Mouse (Mus musculus) CD4-positive helper T cell, adult 2 months (primary cell): Measurements from ENCODE around the gene Dcp1a.
"Not testable (repeated sequence)": the region's sequence is repeated elsewhere in the genome, so short reads cannot be mapped to it uniquely, and the experiment has no call there.

Experiments
- DNase-seq: peaks from one replicate; pipeline ENCODE4 v3.0.0-alpha.2; 2012; ENCODE audit warnings: low read depth, missing footprints, low spot score

Dcp1a gene

DNA sequence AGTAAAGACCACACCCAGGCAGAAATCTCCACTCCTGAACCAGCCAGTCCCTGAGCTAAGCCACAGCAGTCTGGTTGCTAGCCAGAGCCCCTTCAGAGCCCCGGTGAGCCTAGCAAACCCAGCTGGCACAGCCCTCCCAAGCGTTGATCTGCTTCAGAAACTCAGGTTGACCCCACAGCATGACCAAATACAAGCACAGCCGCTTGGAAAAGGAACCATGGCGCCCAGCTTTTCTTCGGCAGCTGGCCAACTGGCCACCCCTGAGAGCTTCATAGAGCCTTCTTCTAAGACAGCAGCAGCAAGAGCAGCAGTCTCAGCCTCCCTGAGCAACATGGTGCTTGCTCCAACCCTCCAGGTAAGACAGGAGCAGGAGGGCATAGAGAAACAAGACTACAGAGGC lies 40.0 kb downstream of the Dcp1a start:
- DNase-seq = no peak

DNA sequence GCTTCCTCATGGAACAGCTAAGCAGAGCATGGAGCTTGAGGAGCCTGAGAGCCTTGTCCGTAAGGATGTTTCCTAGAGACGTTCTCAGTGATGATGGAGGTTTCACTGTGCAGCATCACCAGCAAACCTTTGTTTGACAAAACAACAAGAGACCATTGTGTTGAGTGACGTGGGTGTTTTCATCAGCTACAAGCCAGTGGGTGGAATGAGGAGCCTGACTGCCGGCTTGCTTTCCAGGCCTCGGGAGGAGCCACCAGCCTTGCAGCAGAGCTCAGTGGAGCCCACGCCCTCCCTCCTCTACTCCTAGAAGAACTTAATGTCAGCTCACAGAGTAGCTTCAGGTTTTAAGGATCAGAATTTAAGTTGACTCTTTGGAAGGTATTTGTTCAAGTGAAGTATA lies 44.0 kb downstream of the Dcp1a start:
- DNase-seq = no peak

DNA sequence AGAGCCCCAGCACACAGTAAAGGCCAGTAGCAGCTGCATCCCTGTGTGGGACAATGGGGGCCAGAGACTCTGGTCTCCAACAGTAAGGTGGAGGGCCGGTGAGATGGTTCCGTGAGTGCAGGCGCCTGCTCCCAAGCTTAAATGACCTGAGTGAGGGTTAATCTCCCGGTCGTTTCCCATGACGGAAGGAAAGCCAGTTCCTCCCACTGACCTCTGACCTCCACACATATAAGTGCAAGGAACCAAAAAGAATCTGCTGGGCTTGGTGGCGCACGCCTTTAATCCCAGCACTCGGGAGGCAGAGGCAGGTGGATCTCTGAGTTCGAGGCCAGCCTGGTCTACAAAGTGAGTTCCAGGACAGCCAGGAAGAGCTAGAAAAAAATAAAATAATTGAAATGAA lies 49.1 kb downstream of the Dcp1a start:
- no peak for DNase-seq

GRCm38 (mm10) chr14:30528961-30529360 lies 49.6 kb downstream of the Dcp1a start:
- no peak for DNase-seq

DNA sequence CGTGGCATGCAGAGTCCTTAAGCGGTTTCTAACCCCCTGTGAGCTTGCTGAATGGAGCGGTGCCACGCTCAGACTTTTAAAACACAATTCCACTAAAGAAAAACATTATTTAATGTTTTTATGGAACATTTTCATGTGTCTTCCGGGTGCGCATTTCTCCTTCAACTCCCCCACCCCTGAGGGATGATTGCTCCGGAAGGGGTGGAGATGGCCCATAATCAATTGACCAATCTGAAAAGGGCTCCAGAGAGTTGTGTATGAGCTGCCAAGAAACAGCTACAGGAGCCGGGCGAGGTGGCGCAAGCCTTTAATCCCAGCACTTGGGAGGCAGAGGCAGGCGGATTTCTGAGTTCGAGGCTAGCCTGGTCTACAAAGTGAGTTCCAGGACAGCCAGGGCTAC lies 50.1 kb downstream of the Dcp1a start:
- no peak for DNase-seq

- DNase-seq = no peak
Observed at GRCm38 (mm10) chr14:30530726-30531269, 51.5 kb downstream of the Dcp1a start.

GRCm38 (mm10) chr14:30531431-30531830 lies 52.1 kb downstream of the Dcp1a start:
- DNase-seq = no peak

GRCm38 (mm10) chr14:30531896-30532295 lies 52.6 kb downstream of the Dcp1a start:
- DNase-seq = no peak

DNA sequence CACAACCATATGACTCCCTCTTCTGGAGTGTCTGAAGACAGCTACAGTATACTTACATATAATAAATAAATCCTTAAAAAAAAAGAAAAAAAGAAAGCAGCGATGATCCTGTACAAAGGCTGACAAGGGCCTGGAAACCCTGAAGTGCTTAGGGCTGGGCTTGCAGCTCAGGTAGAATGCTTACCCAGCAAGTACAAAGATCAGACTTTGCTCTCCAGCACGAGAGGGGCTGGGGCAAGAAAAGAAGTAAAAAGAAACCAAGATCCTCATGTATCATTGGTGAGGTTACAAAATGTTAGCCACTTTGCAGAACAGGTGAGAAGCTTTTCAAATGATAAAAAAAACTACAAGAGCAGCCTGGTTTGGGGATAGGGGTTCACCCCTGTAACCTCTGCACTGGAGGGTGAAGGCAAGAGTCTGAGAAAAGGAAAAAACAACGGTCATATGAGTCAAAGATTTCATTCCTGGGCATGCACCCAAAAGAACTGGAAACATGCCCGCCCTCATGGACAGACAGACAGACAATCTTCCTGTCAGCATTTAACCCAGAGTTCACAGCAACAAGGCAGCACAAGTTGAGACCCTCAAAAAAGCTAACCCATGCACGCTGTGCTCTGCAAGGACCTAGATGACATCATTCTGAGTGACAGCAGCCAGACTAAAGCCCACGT lies 54.6 kb downstream of the Dcp1a start:
- no peak for DNase-seq

DNA sequence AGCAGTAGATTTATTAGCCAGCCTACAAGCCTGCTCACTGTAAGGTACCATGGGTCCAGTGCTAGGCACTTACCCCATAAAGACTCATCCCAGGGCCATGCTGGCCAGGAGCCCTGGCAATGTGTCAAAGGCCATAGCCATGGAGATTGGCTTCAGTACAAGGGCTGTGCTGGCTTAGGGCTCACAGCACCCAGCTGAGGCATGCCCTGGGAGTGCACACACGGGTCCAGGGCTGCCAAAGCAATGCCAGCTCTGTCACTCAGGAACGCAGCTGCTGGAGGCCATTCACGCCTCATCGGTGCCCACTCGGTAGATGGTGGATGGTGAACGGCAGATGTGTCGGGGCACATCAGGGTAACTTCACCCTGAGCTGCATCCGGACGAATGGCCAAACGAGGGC lies 62.2 kb downstream of the Dcp1a start:
- DNase-seq = no peak

- not testable (repeated sequence) for DNase-seq
Observed at GRCm38 (mm10) chr14:30543331-30543730, 64.0 kb downstream of the Dcp1a start.

GRCm38 (mm10) chr14:30548131-30548720 lies 68.9 kb downstream of the Dcp1a start, which contains the start of gene Tkt:
TSS of gene Tkt (plus strand) at chr14:30548359.
- DNase-seq = no peak

DNA sequence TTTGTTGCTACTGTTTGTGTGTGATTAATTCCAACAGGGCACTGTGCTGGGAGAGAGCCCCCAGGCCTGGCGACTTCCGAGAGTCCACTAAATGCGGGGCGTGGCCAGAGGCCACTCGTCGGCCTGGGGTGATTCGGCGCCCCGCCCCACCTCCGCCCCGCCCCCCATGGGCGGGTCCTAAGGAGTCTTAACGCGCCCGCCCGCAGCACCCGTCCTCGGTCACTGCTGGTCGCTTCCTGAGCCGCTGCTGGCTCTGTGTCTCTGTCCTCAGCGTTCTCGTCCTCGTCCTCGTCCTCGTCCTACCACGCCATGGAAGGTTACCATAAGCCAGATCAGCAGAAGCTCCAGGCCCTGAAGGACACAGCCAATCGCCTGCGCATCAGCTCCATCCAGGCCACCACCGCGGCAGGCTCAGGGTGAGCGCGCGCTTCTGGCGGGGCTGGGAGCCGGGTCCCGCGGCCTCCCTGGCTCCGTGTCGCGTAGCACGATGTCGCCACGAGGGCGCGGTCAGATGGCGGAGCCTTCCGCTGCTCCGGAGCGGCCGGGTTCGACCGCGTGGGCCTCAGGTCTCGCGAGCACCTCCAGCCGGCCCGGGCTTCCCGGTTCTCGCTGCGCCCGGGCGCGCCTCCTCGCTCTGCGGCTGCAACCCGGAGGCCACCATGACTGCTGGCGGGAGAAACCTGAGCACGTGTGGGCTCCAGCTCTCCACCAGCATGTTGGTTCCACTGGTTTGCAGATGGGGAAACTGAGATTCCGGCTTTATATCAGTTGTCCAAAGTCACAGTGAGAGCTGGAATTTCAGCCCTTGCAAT lies 69.8 kb downstream of the Dcp1a start:
- peak; percentile 92 for DNase-seq

- peak; percentile 25 for DNase-seq
Observed at GRCm38 (mm10) chr14:30549777-30550149, 70.4 kb downstream of the Dcp1a start.

DNA sequence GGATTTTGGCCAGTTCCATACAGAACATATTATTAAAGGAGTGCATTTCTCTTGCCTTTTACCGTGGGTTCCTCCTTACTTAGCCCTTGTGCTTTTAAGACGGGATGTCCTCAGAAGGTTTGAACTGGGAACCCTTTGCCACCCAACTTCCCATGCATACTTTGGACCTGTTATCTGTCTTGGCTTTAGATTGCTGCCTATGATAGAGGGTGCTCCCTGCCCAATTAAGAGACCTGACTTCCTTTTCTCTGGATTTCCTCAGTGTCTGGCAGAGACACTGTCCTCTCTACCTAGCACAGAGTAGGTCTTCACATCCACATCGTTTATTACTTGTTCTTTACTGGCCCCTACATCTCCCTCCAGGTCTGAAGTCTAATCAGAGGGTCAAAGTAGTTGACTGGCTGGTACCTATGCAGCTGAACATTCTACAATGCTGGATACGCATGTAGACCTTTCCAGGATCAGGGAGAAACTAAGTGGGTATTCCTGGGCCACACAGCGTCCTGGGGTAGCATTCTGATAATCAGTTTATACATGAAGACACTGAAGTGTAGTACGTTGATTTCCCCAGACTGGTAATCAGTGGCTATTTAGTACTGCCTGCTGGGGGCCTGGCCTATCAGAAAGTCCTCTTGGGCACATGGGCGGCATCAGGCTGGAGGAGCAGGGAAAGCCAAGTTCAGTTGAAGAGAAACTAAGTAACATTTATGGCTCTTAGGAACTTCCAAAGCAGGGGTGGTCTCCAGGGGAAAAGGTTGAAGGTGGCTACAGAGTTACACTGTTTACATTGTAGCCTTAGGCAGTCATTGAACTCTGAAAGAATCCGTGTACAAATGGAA lies 71.1 kb downstream of the Dcp1a start:
- no peak for DNase-seq

GRCm38 (mm10) chr14:30551509-30551908 lies 72.2 kb downstream of the Dcp1a start:
- no peak for DNase-seq

DNA sequence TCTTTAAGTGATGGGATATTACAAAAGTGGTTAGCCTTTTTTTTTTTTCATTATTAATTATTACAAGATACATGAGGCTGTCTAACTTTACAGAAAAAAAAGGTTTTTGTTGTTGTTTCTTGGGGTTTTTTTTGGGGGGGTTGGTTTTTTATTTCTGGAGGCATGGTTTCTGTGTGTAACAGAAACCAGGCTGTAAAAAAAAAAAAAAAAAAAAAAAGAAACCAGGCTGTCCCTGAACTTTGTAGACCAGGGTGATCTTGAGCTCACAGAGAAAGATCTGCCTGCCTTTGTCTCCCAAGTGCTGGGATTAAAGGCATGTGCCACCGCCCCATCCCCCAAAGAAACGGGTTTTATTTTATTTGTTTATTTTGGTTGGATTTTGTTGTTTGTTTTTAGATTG lies 72.6 kb downstream of the Dcp1a start:
- no peak for DNase-seq

DNA sequence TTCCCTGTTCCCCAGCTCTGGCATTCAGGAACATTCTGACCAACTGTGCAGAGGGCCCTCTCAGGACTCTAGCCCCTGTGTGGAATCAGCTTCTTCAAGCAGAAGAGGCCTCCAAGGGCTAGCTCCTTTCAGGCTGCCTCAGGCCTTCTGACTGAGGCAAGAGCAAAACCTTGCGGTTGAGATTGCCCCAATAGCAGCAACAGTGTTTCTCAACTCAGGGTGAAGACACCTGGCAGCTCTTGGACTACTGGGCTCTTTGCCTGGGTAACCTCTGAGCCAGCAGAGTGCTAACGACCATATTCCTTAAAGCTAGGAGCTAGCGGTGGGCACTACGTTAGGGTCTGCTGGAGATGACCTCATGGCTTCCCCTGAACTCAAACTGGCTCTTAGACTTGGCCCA lies 73.8 kb downstream of the Dcp1a start:
- no peak for DNase-seq

- DNase-seq = no peak
Observed at GRCm38 (mm10) chr14:30556651-30557050, 77.3 kb downstream of the Dcp1a start.

GRCm38 (mm10) chr14:30557730-30558129 lies 78.4 kb downstream of the Dcp1a start:
- DNase-seq = no peak

DNA sequence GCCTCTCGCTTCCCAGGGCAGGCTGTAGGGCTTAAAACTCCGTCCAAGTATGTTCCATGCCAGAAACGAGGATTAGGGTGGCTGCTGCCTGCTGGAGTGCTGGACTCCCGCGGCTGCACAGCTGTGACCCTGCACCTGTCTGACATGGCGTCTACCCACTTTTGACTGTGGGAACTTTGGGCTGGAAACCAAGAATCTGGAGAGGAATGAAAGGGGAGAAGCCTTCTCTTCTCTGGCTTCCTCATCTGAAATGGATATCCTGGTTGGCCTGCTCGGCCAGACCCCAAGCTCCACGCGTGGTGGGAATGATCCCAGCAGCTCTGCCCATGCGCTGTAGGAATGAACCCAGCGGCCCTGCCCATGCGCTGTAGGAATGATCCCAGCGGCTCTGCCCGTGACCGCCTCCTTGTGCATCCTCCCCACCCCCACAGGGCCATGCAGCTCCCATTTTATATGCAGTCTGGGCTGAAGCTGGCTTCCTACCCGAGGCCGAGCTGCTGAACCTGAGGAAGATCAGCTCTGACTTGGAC lies 80.1 kb downstream of the Dcp1a start:
- DNase-seq = no peak
